Mouse (Mus musculus): ENCODE measurements around the gene Rpl13.

- TF ChIP-seq EP300 (IDR thresholded peaks at IDR 0.05; ENCODE audit: low read depth) = no peak
- no peak for TF ChIP-seq CTCF (IDR thresholded peaks at IDR 0.05; ENCODE audit: low read depth)
Observed at GRCm38 (mm10) chr8:123134149-123134713, 32.1 kb downstream of the Rpl13 start.

Measured in liver, postnatal 0 days (tissue).